Mouse (Mus musculus) CH12.LX (cell line): ENCODE data around the gene Hist1h4k.

Experiments
- CTCF ChIP-seq, 2 experiments: IDR thresholded peaks in 1 of 2; conservative IDR thresholded peaks in 1 of 2; 2 replicates each; pipeline ENCODE4 v1.5.1; 2011 to 2012; ENCODE audit warnings: low read depth in 2 of 2, low read length in 2 of 2, improper control_type of control experiment in 1 of 2, inconsistent platforms in 1 of 2, mild to moderate bottlenecking in 1 of 2, moderate library complexity in 1 of 2
- JUND ChIP-seq: conservative IDR thresholded peaks from 2 replicates; pipeline ENCODE4 v1.6.1; 2011; ENCODE audit warnings: low read depth, low read length, improper control_type of control experiment
- POLR2A ChIP-seq: IDR thresholded peaks from 2 replicates; pipeline ENCODE4 v1.6.1; 2011; ENCODE audit warnings: low read depth, mild to moderate bottlenecking, improper control_type of control experiment, low read length
- SIN3A ChIP-seq: IDR thresholded peaks from 2 replicates; pipeline ENCODE4 v1.6.1; 2012; ENCODE audit warnings: low read length, improper control_type of control experiment, inconsistent platforms

DNA sequence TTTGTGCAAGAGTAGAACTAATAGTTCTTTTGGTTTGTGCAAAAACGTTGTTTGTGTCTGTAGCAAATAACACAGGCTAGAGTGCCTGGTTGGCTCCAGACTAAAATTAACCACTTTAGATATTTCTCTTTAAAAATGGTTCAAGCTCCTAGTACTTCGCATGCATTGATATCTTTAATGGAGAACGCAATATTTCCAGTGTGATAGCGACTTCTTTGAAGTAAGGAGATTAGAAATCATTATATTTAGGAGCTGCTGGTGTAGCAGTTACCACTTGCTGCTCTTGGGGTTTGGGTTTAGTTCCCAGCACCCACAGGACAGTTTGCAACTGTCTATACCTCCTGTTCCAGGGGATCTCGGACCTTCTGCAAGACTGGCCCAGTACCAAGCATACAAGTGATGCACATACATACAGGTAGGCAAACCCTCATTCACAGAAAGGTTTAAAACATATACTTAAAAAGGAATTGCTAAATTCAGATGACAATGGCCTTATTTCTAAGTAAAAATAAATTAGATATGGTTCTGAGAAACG is 30.8 kb upstream of the Hist1h4k start:
- no peak for TF ChIP-seq POLR2A
- TF ChIP-seq SIN3A, result no peak
- TF ChIP-seq CTCF (conservative IDR thresholded peaks at IDR 0.05 in 1 of 2, IDR thresholded peaks at IDR 0.05 in 1 of 2; ENCODE audit: low read depth in 2 of 2, low read length in 2 of 2), result no peak
- TF ChIP-seq JUND, result no peak
